Mouse (Mus musculus): ENCODE measurements around the gene Tex261. TPM values are rescaled to one million over a fixed set of nuclear protein-coding genes. Genes with fewer than 3 reads are reported as not detected.
"Not testable (repeated sequence)": the region's sequence is repeated elsewhere in the genome, so short reads cannot be mapped to it uniquely, and the experiment has no call there.

Tex261 gene
- total and polyA plus RNA-seq, 2 experiments from 2014 or later: 85.9 to 102 TPM

DNA sequence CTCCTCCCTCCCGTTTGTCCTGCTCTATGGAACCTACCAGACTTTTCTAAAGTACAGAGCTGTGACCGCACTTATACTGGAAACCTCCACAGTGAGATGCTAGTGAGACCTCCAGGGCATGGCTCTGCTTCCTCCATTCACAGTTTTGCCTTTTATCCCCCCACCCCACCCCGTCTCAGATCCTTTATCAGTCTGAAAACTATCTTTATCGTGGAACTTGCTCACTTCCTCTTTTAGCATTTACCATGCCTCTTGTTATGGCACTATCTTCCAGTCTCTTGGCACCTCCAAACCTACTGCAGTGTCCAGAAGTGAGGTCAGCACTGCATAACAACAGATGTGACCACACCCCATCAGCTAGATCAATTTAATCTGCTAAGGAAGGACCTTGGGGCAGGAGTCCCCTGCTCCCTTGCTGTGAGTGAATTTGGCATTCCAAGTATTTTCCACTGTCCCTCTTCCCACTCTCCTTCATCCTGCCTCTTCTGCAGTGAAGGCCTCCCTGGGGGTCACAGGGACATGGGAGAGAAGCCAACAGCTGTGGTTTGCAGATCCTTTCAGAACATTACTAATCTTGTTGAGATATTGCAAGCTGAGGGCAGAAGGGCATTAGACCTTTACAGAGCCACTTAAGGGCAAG is 15.8 kb upstream of the Tex261 start:
- H3K9me3 ChIP-seq (replicated peaks; ENCODE audit: control insufficient read depth, low read length): no peaks in the 10 kb centered on the region
- WGBS: 29% methylated on average over 4 of the region's 4 CpGs
- no peak for TF ChIP-seq CTCF (IDR thresholded peaks at IDR 0.05; ENCODE audit: low read depth)
- no peak for TF ChIP-seq EP300 (IDR thresholded peaks at IDR 0.05; ENCODE audit: low read depth)
- H3K9ac ChIP-seq (replicated peaks; ENCODE audit: low read depth, low read length): no peak overlapping the region
- ATAC-seq (ENCODE audit: insufficient read depth, low read depth): no peak
- no peak overlapping the region for H3K4me2 ChIP-seq (ENCODE audit: low read depth, low read length)
- DNase-seq (ENCODE audit: low spot score): no peak
- peaks cover 14% of the 10 kb centered on the region for H3K4me1 ChIP-seq (ENCODE audit: control insufficient read depth, insufficient read depth)
- H3K27me3 ChIP-seq (ENCODE audit: control insufficient read depth, insufficient read depth, low read length): no peaks in the 10 kb centered on the region
- no peak overlapping the region for H3K4me3 ChIP-seq (ENCODE audit: low read depth, low read length)
- no peak overlapping the region for H3K27ac ChIP-seq (ENCODE audit: low read depth)
- no peaks in the 10 kb centered on the region for H3K36me3 ChIP-seq (replicated peaks; ENCODE audit: control insufficient read depth, insufficient read depth, low read length)

GRCm38 (mm10) chr6:83790533-83790932 is 14.9 kb upstream of the Tex261 start:
- H3K4me3 ChIP-seq (ENCODE audit: low read depth, low read length); H3K36me3 ChIP-seq (replicated peaks; ENCODE audit: control insufficient read depth, insufficient read depth, low read length); DNase-seq (ENCODE audit: low spot score); H3K9me3 ChIP-seq (replicated peaks; ENCODE audit: control insufficient read depth, low read length); H3K4me1 ChIP-seq (ENCODE audit: control insufficient read depth, insufficient read depth); H3K27ac ChIP-seq (ENCODE audit: low read depth); H3K4me2 ChIP-seq (ENCODE audit: low read depth, low read length); ATAC-seq (ENCODE audit: insufficient read depth, low read depth); H3K9ac ChIP-seq (replicated peaks; ENCODE audit: low read depth, low read length); H3K27me3 ChIP-seq (ENCODE audit: control insufficient read depth, insufficient read depth, low read length): not testable (repeated sequence)
- WGBS: 74% methylated on average over 5 of the region's 5 CpGs

DNA sequence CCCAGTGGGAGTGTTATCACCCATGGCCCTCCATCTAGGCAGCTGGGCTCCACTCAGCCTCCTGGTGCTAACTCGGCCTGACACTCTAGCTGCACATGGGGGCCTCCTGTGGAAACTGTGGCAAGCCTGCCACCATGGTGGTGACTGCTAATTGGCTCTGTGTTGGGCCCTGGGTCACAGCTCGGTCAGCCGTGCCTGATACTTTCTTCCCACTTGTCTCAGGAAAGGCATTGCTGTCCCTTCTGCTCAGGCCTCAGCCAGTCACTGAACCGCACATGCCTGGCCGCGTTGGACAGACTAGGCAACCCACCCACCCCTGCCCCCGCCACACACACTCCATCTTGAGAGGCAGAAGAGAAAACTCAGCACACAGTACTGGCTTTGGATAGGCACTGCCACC is 12.9 kb upstream of the Tex261 start:
- Histone ChIP-seq H3K9ac (replicated peaks; ENCODE audit: low read depth, low read length) (no peak overlapping the region), H3K4me3 (ENCODE audit: low read depth, low read length) (no peak overlapping the region), H3K36me3 (replicated peaks; ENCODE audit: control insufficient read depth, insufficient read depth, low read length) (no peaks in the 10 kb centered on the region), H3K9me3 (replicated peaks; ENCODE audit: control insufficient read depth, low read length) (no peaks in the 10 kb centered on the region), H3K27ac (ENCODE audit: low read depth) (no peak overlapping the region), H3K27me3 (ENCODE audit: control insufficient read depth, insufficient read depth, low read length) (no peaks in the 10 kb centered on the region), H3K4me2 (ENCODE audit: low read depth, low read length) (no peak overlapping the region), H3K4me1 (ENCODE audit: control insufficient read depth, insufficient read depth) (no peaks in the 10 kb centered on the region; the same call in 1 of the 2 replicates)
- no peak for ATAC-seq (ENCODE audit: insufficient read depth, low read depth)
- TF ChIP-seq CTCF (IDR thresholded peaks at IDR 0.05; ENCODE audit: low read depth) (no peak), EP300 (IDR thresholded peaks at IDR 0.05; ENCODE audit: low read depth) (no peak)
- 77% methylated on average over 7 of the region's 7 CpGs for WGBS
- DNase-seq (ENCODE audit: low spot score): no peak

DNA sequence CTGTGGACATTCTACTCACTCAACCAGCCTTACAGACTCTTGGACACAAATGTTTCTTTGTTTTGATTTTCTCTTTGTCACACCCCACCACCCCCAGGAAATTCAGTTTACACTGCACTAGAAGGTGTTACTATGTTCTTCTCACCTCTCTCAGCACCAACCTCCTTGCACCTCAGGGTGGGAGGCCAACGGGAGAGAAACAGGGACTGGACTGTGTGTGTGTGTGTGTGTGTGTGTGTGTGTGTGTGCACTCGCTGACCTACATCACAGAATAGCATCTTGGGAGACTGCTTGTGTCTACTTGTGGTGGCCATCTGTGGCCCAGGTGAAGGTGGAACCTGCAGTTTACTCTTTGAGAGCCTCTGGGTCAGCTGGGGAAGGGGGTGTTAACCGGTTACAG is 10.8 kb upstream of the Tex261 start:
- 54% methylated on average over 3 of the region's 3 CpGs for WGBS
- ATAC-seq (ENCODE audit: insufficient read depth, low read depth) (no peak), DNase-seq (ENCODE audit: low spot score) (no peak)
- no peak overlapping the region for H3K4me2 ChIP-seq (ENCODE audit: low read depth, low read length)
- H3K4me3 ChIP-seq (ENCODE audit: low read depth, low read length): no peak overlapping the region
- no peaks in the 10 kb centered on the region for H3K4me1 ChIP-seq (ENCODE audit: control insufficient read depth, insufficient read depth)
- no peaks in the 10 kb centered on the region for H3K27me3 ChIP-seq (ENCODE audit: control insufficient read depth, insufficient read depth, low read length)
- H3K36me3 ChIP-seq (replicated peaks; ENCODE audit: control insufficient read depth, insufficient read depth, low read length): no peaks in the 10 kb centered on the region
- H3K9ac ChIP-seq (replicated peaks; ENCODE audit: low read depth, low read length): no peak overlapping the region
- no peak overlapping the region for H3K27ac ChIP-seq (ENCODE audit: low read depth)
- no peak for TF ChIP-seq CTCF (IDR thresholded peaks at IDR 0.05; ENCODE audit: low read depth)
- no peak for TF ChIP-seq EP300 (IDR thresholded peaks at IDR 0.05; ENCODE audit: low read depth)
- no peaks in the 10 kb centered on the region for H3K9me3 ChIP-seq (replicated peaks; ENCODE audit: control insufficient read depth, low read length)

DNA sequence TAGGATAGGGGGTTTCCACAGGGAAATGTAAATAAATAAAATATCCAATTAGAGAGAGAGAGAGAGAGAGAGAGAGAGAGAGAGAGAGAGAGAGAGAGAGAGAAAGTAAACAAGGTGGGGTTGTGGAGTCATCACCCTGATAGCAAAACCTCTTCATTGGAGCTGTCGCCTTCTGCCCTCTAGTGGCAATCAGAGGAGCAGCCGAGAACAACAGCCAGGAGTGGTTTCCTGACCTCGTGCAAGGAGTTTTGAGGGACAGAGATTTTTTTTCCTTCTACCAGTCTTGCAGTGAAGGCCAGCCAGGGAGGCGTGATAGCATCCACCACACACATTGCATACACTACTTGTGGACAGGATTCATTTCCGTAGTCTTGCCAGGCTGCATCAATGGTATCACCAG is 3.4 kb upstream of the Tex261 start:
- no peaks in the 10 kb centered on the region for H3K27me3 ChIP-seq (ENCODE audit: control insufficient read depth, insufficient read depth, low read length)
- no peak overlapping the region for H3K9ac ChIP-seq (replicated peaks; ENCODE audit: low read depth, low read length)
- 9% methylated on average over 5 of the region's 5 CpGs for WGBS
- no peak overlapping the region for H3K4me3 ChIP-seq (ENCODE audit: low read depth, low read length)
- DNase-seq (ENCODE audit: low spot score) (peak; percentile 50), ATAC-seq (ENCODE audit: insufficient read depth, low read depth) (no peak)
- H3K9me3 ChIP-seq (replicated peaks; ENCODE audit: control insufficient read depth, low read length): no peaks in the 10 kb centered on the region
- H3K36me3 ChIP-seq (replicated peaks; ENCODE audit: control insufficient read depth, insufficient read depth, low read length): no peaks in the 10 kb centered on the region
- no peak overlapping the region for H3K4me2 ChIP-seq (ENCODE audit: low read depth, low read length)
- peaks cover 7% of the 10 kb centered on the region for H3K4me1 ChIP-seq (ENCODE audit: control insufficient read depth, insufficient read depth)
- TF ChIP-seq EP300 (IDR thresholded peaks at IDR 0.05; ENCODE audit: low read depth) (no peak), CTCF (IDR thresholded peaks at IDR 0.05; ENCODE audit: low read depth) (peak; percentile 84)
- H3K27ac ChIP-seq (ENCODE audit: low read depth): no peak overlapping the region

- H3K4me1 ChIP-seq (ENCODE audit: control insufficient read depth, insufficient read depth): peaks cover 9% of the 10 kb centered on the region
- DNase-seq (ENCODE audit: low spot score) (no peak), ATAC-seq (ENCODE audit: insufficient read depth, low read depth) (no peak)
- H3K9me3 ChIP-seq (replicated peaks; ENCODE audit: control insufficient read depth, low read length): no peaks in the 10 kb centered on the region
- H3K27me3 ChIP-seq (ENCODE audit: control insufficient read depth, insufficient read depth, low read length): no peaks in the 10 kb centered on the region
- H3K9ac ChIP-seq (replicated peaks; ENCODE audit: low read depth, low read length): no peak overlapping the region
- H3K4me3 ChIP-seq (ENCODE audit: low read depth, low read length): no peak overlapping the region
- H3K36me3 ChIP-seq (replicated peaks; ENCODE audit: control insufficient read depth, insufficient read depth, low read length): peaks cover 4% of the 10 kb centered on the region; the same call in 1 of the 2 replicates
- 81% methylated on average over 7 of the region's 7 CpGs for WGBS
- no peak overlapping the region for H3K27ac ChIP-seq (ENCODE audit: low read depth)
- no peak overlapping the region for H3K4me2 ChIP-seq (ENCODE audit: low read depth, low read length)
- TF ChIP-seq CTCF (IDR thresholded peaks at IDR 0.05; ENCODE audit: low read depth) (no peak), EP300 (IDR thresholded peaks at IDR 0.05; ENCODE audit: low read depth) (no peak)
Observed at GRCm38 (mm10) chr6:83778306-83778705, 2.7 kb upstream of the Tex261 start.

Data from heart, postnatal 0 days (tissue).